Mouse (Mus musculus) CD4-positive, CD25-positive, alpha-beta regulatory T cell, adult 4 months (primary cell): ENCODE data around the gene Vpreb3. TPM values are rescaled to one million over a fixed set of nuclear protein-coding genes. Genes with fewer than 3 reads are reported as not detected.

Source experiments
- ATAC-seq: one replicate; pipeline ENCODE4 v1.8.0; 2017
- polyA plus RNA-seq, 2 experiments: library from polyadenylated mRNA; unstranded; fragments of 100-300 nt; shearing (Covaris generic); gene quantifications; one replicate each; pipeline ENCODE4 v1.2.1; 2017

Gene Vpreb3
- polyA plus RNA-seq, 2 experiments from 2014 or later = 1.3 to 2.1 TPM

- ATAC-seq = peak; percentile 51
These were observed 10.7 kb upstream of the Vpreb3 start for GRCm38 (mm10) chr10:75932081-75932678.

DNA sequence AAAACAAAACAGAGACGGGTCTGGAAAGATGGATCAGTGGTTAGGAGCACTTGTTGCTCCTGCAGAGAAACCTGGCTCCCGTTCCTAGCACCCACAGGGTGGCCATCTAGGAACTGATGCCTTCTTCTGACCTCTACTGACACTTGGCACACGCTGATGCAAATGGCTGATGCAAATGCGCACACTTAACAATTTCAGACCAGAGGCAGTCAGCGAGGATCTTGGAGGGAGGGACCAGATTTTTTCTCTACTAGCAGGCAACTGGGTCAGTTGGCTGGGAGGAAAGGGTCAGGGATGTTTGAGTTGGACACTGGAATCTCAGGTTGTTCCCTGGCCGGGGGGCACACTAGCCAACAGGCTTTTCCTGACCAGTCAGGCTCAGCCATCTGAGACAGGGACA is 10.0 kb upstream of the Vpreb3 start, which contains the start of gene Chchd10:
Gene Chchd10 (plus strand): TSS at position 240 of the 400 bp plus-strand sequence.
- no peak for ATAC-seq

DNA sequence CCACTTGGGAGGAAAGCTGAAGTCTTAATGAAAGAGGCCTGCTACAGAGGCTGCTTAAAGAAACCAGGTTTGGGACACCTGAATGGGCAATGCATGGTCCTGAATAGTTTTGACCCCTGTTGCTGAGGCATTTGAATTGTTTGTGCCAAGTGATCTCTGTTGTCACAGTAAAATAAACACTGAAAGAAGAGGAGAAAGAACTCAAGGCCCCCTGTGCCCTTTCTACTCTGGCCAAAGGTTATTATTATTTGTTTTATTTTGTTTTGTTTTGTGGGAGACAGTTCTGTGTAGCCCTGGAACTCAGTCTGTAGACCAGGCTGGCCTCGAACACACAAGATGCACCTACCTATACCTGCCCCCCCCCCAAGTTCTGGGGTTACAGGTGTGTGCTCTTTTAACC is 7.9 kb upstream of the Vpreb3 start:
- no peak for ATAC-seq

DNA sequence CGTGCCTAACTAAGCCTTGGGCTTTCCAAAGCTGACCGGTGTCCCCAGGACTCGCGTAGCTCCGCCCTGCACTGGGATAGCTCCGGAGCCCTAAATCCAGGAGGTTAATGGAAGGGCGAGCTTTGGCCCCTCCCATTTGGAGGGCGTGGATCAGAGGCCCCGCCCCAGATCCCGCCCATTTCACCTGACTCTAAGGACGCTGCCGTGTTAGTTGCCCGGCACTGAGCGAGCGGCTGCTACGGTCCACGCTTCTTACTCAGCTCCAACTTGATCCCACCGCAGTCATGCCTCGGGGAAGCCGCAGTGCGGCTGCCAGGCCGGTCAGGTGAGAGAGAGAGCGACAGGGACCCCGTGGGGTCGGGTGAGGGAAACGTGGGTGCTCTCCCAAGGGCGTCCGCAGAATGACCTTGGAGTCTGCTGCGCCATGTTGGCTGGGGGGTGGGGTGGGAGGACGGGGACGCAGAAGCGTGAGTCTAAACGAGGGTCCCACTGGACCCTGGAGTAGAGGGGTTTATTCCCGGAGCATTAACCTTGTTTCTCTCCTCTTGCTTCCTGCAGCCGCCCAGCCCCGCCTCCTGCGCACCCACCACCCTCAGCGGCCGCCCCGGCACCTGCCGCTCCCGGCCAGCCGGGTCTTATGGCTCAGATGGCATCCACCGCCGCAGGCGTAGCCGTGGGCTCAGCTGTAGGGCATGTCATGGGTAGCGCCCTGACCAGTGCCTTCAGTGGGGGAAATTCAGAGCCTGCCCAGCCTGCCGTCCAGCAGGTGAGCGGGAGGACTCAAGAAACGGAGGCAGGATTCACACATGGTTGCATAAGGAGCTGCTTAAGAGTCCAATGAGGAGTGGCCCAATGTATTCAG is 6.9 kb upstream of the Vpreb3 start, which contains the start of gene Mmp11:
Gene Mmp11 (minus strand): TSS at position 817 of the 862 bp plus-strand sequence.
- peak; percentile 74 for ATAC-seq

- no peak for ATAC-seq
These were observed 5.8 kb upstream of the Vpreb3 start for GRCm38 (mm10) chr10:75936909-75937667.

- peak; percentile 66 for ATAC-seq
These were observed 4.8 kb upstream of the Vpreb3 start for GRCm38 (mm10) chr10:75937851-75938643.

- no peak for ATAC-seq
These were observed 3.2 kb upstream of the Vpreb3 start for GRCm38 (mm10) chr10:75939481-75940234.

DNA sequence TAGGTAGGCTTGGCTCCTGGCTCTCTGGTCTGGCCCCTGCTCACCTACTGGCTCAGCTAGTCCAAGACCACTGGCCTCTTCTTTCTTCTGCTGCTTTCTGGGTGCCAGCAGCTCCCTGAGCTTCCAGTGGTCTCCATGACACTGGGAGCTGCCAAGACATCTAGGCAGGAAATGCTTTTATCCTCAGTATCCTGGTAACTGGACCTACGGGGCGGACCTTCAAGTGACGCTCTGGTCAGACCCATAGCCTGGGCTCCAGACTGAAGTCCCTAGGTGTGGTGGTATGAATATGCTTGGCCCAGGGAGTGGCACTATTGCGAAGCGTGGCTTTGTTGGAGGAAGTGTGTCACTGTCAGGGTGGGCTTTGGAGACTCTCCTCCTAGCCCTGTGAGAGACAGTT is 2.3 kb upstream of the Vpreb3 start, which contains the start of gene Gm867:
Gene Gm867 (minus strand): TSS at position 153 of the 400 bp plus-strand sequence.
- ATAC-seq = no peak

DNA sequence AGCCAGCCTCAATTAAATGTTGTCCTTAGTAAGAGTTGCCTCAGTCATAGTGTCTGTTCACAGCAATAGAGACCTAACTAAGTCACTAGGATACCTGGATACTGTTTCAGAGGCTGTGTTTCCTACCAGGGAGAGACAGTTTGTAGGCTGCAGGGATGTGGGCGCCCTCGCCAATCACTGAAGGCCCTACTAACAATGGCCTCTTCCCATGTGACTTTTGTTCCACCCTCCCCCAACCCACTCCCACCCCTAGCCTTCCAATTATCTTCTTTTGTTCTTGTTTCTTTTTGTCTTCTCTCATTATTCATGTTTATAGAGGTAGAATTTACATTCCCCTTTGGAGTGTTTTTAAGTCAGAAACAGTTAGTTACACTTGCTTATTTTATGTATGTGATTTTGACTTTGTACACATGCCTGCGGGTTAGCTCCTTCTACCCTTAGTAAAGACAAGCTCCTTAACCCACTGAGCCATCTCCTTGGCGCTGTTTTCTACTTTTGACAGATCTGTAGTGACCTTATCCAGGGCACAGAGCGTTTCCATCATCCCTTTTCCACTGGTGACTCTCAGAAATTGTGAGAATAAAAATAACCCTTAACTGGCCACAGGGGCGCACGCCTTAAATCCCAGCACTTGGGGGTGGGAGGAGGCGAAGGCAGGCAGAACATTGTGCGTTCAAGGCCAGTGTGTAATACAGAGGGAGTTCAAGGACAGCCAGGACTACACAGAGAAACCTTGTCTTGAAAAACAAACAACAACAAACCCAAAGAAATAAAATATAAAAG is 1.6 kb upstream of the Vpreb3 start:
- ATAC-seq = no peak

- no peak for ATAC-seq
These were observed 1.4 kb downstream of the Vpreb3 start for GRCm38 (mm10) chr10:75944066-75944772.

DNA sequence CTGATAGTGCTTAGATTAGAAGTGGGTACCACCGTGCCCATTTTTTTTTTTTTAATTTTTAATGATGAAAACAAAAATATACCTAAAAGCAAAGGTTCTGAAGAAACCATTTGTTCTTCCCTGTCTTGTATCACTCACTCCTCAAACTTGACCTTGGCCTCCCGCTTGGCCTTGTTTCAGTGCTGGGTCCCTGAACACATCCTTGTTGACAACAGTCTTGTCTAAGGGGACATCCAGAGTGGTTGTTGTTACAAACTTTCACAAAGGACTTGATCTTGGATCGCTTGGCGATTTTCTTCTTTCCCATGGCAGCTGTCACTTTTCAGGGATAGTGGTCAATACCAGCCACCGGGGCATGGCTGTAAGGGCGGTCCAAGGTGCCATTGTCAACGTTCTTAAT is 2.4 kb downstream of the Vpreb3 start:
- no peak for ATAC-seq

GRCm38 (mm10) chr10:75945896-75946295 is 3.0 kb downstream of the Vpreb3 start:
- no peak for ATAC-seq

DNA sequence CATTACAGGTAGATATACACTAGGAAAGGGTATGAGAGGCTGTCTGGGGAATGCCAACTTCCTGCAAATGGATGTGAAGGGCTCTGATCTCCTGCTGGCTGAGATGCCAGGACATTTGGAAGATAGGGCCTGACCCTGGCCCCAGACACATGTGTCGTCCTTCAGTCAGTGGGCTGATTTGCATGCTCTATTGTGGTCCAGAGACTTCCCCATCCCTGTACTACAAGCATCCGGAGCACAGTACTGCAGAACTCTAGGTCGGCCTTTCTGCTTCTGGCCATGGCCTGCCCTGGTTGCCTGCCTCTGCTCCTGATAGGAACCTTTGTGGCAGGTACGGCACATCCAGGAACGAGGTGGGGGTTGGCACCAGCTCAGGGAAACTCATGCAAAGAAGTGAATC is 5.2 kb downstream of the Vpreb3 start:
- no peak for ATAC-seq

GRCm38 (mm10) chr10:75949053-75950045 is 6.5 kb downstream of the Vpreb3 start:
- no peak for ATAC-seq

GRCm38 (mm10) chr10:75950791-75951210 is 7.9 kb downstream of the Vpreb3 start:
- ATAC-seq = no peak

- peak; percentile 77 for ATAC-seq
These were observed 8.7 kb downstream of the Vpreb3 start for GRCm38 (mm10) chr10:75951424-75952050.

- peak; percentile 42 for ATAC-seq
These were observed 11.5 kb downstream of the Vpreb3 start, which contains the start of gene Gm5134 for GRCm38 (mm10) chr10:75954381-75954811. TSS of gene Gm5134 (plus strand) at chr10:75954514.

- no peak for ATAC-seq
These were observed 31.0 kb downstream of the Vpreb3 start for GRCm38 (mm10) chr10:75973846-75974245.
